Mouse (Mus musculus) lung, embryonic 16.5 days (tissue): ENCODE data around the gene Adgrd1. TPM values are rescaled to one million over a fixed set of nuclear protein-coding genes. Genes with fewer than 3 reads are reported as not detected.

Experiments
- ATAC-seq: fragments of 200-750 bp; cut with Nextera tagmentation; 2 replicates; pipeline ENCODE4 v1.8.0; 2017; ENCODE audit warnings: low read depth, mild to moderate bottlenecking, moderate library complexity
- H3K27ac ChIP-seq: fragments of 300-500 bp; sonication (generic); 2 replicates; pipeline ENCODE4 v1.5.1; 2014; ENCODE audit warnings: mild to moderate bottlenecking, control low read depth, low read length
- H3K27me3 ChIP-seq: fragments of 300-500 bp; sonication (generic); 2 replicates; pipeline ENCODE4 v1.6.1; 2014; ENCODE audit warnings: low read depth, low read length, mixed read lengths; ENCODE audit not compliant: control insufficient read depth, insufficient read depth
- H3K36me3 ChIP-seq: fragments of 300-500 bp; sonication (generic); 2 replicates; pipeline ENCODE4 v1.6.1; 2014; ENCODE audit warnings: low read length; ENCODE audit not compliant: control insufficient read depth, insufficient read depth
- H3K4me1 ChIP-seq: fragments of 300-500 bp; sonication (generic); replicated peaks from 2 replicates; pipeline ENCODE4 v1.6.1; 2014; ENCODE audit warnings: low read length, mixed read lengths; ENCODE audit not compliant: control insufficient read depth, insufficient read depth
- H3K4me2 ChIP-seq: fragments of 300-500 bp; sonication (generic); 2 replicates; pipeline ENCODE4 v1.6.1; 2014; ENCODE audit warnings: low read depth, low read length, control low read depth
- H3K4me3 ChIP-seq: fragments of 300-500 bp; sonication (generic); 2 replicates; pipeline ENCODE4 v1.5.1; 2014; ENCODE audit warnings: mild to moderate bottlenecking, low read length, control low read depth
- H3K9ac ChIP-seq: fragments of 300-500 bp; sonication (generic); 2 replicates; pipeline ENCODE4 v1.6.1; 2014; ENCODE audit warnings: low read length, control low read depth
- H3K9me3 ChIP-seq: fragments of 300-500 bp; sonication (generic); 2 replicates; pipeline ENCODE4 v1.6.1; 2016; ENCODE audit warnings: low read length; ENCODE audit not compliant: control insufficient read depth
- WGBS: fragments of 180-500 bp; shearing (Covaris S2); extraction: QIAGEN DNeasy Blood & Tissue Kit; methylation state at CpG from one replicate; pipeline ENCODE4 v1.1.7; 2014; 5-methylcytosine and 5-hydroxymethylcytosine counted together
- polyA plus RNA-seq: library from polyadenylated mRNA; unstranded; fragments of >200 nt; fragmentation: Nextera tagmentation; extraction: Ambion mirVana; gene quantifications from 2 replicates; pipeline ENCODE4 v1.2.1, GENCODE M21; 2015

The Adgrd1 gene
- polyA plus RNA-seq: 1.7 and 1.8 TPM in 2 replicates

DNA sequence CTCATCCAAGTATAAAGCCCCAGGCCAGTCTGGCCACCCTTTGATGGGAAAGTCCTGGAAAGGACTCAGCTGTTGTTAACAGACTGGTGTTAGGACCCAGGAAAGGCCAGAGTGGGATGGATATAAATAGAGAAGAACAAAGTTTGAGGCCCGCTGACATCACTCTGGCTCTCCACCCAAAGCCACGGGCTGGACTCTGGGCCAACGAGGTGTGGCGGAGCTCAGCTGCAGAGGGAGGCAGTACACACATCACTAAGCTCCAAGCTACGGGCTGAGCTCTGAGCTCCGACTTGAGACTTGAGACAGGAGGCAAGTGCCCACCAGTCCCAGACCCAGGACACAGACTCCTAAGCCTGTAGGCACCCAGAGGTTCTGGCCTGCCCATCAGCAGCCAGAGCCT, at the start of gene Adgrd1:
Gene Adgrd1 (plus strand): TSS at position 240 of the 400 bp plus-strand sequence.
- Histone ChIP-seq H3K9ac (no peak within 1 kb of the TSS), H3K9me3 (no peaks in the 10 kb centered on the region), H3K27ac (no peak within 1 kb of the TSS), H3K4me1 (peaks cover 8% of the 10 kb centered on the region; the same call in 1 of the 2 replicates), H3K4me2 (no peak within 1 kb of the TSS), H3K4me3 (no peak within 1 kb of the TSS), H3K36me3 (no peaks in the 10 kb centered on the region), H3K27me3 (no peaks in the 10 kb centered on the region)
- no peak for ATAC-seq
- WGBS: 25% methylated on average over 6 of the region's 6 CpGs

DNA sequence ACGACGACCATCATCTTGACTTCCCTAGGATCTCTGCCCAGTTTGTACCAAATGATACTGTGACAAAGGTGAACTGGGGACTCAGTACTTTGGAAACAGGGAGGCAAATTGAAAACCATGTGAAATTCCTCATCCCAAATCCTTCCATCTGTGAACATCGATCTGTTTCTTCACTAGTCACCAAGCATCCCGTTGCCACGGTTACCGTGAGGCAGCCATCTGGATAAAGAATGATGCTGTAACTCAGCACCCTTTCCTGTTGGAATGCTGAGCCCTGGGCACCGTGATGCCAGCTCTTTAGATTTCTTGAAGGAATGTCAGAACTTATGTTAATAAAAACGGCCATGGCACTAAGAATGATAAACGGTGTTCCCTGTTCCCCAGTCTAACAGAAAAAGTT, 47.2 kb upstream of the Adgrd1 start:
- ATAC-seq: no peak
- no peak overlapping the region for H3K9ac ChIP-seq
- WGBS: 76% methylated on average over 9 of the region's 9 CpGs

DNA sequence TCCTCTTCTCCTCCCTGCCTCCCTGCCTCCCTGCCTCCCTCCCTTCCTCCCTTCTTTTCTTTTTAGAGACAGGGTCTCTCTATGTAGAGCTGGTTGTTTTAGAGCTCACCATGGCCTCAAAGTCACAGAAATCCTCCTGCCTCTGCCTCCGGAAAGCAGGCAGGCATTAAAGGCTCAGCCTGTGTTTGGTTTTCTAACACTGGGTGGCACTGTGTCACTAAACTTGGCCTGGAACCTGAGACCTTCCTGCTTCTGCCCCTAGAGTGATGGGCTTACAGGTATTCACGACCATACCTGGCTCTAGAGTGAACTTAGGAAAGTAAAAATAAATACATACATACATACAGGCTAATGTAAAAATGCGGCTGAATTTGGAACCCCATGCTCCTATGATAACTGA, 44.6 kb upstream of the Adgrd1 start:
- Histone ChIP-seq H3K9ac (no peak overlapping the region), H3K9me3 (no peaks in the 10 kb centered on the region), H3K4me2 (no peak overlapping the region), H3K36me3 (no peaks in the 10 kb centered on the region), H3K4me1 (no peaks in the 10 kb centered on the region), H3K27me3 (no peaks in the 10 kb centered on the region), H3K27ac (no peak overlapping the region), H3K4me3 (no peak overlapping the region)
- ATAC-seq: no peak
- 79% methylated on average over 3 of the region's 3 CpGs for WGBS

More for the DNA sequence above, 47.2 kb upstream of the Adgrd1 start:
- Histone ChIP-seq H3K4me1 (no peaks in the 10 kb centered on the region), H3K9me3 (no peaks in the 10 kb centered on the region), H3K36me3 (no peaks in the 10 kb centered on the region), H3K4me3 (no peak overlapping the region), H3K27me3 (no peaks in the 10 kb centered on the region), H3K27ac (no peak overlapping the region), H3K4me2 (no peak overlapping the region)

DNA sequence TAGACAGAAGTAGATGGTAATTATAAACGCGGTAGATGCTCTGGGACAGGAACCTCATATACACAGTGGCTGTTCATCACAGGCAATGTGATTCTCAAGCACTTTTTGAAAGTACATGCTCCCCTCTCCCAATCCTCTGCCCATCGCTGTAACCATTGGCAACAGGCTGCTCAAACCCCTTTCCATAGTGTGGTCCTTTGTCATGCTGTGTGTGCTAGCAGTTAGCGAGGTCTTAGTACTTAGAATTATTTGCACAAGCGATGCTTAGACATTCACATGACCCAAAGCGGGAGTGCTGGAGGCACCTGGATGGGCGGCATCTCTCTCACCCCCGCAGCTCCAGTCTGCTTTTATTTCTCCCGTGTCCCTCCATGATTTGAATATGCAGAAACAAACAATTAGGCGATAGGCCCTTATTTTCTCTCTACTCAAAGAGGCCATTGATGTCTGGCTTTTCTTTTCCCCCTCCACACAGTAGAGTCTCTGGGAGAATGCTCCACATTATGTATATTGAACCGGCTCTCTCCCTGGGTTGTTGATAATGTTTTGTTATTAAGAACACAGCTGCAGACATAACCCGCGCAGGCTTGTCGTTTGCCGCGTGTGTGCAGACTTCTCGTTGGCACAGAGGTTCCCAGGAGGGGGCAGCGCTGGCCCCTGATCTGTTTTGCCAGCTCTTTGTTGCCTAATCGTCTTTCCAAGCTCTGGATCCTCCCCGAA, 43.8 kb upstream of the Adgrd1 start:
- Histone ChIP-seq H3K27me3 (no peaks in the 10 kb centered on the region), H3K4me2 (no peak overlapping the region), H3K9me3 (no peaks in the 10 kb centered on the region), H3K4me3 (no peak overlapping the region), H3K4me1 (no peaks in the 10 kb centered on the region), H3K36me3 (no peaks in the 10 kb centered on the region), H3K9ac (no peak overlapping the region), H3K27ac (no peak overlapping the region)
- ATAC-seq: no peak
- WGBS: 30% methylated on average over 20 of the region's 20 CpGs

DNA sequence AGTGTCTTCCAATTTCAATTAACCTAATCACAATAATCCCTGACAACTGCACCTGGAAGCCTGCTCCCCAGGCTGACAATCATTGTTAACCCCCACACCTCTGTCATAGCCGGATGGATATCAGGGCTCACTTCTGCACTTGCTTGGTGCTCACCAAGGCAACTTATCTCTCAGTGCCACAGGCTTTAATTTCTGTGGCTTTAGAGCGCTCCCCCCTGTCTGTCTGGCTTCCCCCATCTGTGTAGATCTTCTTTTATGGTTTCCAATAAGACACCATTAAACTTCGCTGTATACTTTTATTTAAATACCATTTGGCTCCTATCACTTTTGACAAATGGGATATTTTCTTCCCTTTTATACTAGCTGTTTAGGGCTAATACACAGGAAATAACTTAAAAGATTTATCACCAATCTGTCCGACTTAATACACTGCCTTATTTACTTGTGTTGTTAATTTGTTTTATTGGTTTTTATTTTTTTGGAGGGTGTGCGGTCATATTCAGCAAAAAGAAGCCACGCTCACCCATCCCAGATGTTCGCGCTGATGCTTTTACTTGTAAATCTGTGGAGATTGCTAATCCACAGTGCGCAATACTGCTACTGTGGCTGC, 41.8 kb upstream of the Adgrd1 start:
- H3K4me3 ChIP-seq: no peak overlapping the region
- WGBS: 80% methylated on average over 9 of the region's 9 CpGs
- H3K9ac ChIP-seq: no peak overlapping the region
- no peak overlapping the region for H3K27ac ChIP-seq
- no peaks in the 10 kb centered on the region for H3K4me1 ChIP-seq
- H3K36me3 ChIP-seq: no peaks in the 10 kb centered on the region
- H3K4me2 ChIP-seq: no peak overlapping the region
- no peak for ATAC-seq
- no peaks in the 10 kb centered on the region for H3K27me3 ChIP-seq
- H3K9me3 ChIP-seq: no peaks in the 10 kb centered on the region

DNA sequence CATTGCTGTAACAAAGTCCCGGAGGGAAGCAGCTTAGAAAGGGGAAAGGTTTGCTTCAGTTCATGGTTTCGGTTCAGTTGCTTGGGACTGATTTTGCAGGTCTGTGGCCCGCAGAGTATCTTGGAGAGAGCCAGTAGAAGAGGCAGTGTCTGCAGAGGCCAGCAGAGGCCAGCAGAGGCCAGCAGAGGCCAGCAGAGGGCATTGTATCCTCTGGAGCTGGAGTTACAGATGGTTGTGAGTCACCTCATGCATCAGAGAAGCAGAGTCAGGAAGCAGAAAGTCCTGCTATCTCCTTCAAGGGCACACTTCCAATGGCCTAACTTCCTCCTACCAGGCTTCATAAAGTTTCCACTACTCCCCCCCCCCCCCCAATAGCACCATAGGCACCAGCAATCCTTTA, 37.4 kb upstream of the Adgrd1 start:
- no peaks in the 10 kb centered on the region for H3K9me3 ChIP-seq
- no peaks in the 10 kb centered on the region for H3K36me3 ChIP-seq
- peaks cover 5% of the 10 kb centered on the region for H3K27me3 ChIP-seq
- H3K27ac ChIP-seq: no peak overlapping the region
- H3K4me1 ChIP-seq: no peaks in the 10 kb centered on the region
- ATAC-seq: no peak
- 82% methylated on average over 3 of the region's 3 CpGs for WGBS
- no peak overlapping the region for H3K4me3 ChIP-seq
- H3K9ac ChIP-seq: no peak overlapping the region
- H3K4me2 ChIP-seq: no peak overlapping the region

DNA sequence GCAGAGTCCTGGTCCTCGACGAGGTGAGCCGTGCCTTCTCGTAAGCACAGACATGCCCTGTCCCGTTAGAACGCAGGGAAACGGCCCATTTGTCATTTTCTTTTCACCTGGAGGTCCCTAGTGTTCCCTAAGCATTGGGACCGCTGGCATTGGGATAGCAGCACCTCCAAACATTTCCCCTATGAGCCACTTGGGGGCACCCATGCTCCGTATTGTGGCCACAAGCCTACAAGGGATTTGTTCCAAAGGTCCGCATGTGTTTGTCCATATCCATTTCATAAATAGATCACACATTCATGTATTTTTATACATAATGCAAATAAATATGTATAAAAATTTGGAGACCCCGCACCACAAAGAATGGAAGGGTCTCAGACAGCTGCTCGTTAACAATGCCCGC, 35.0 kb upstream of the Adgrd1 start:
- peaks cover 5% of the 10 kb centered on the region for H3K27me3 ChIP-seq
- no peaks in the 10 kb centered on the region; the same call in 1 of the 2 replicates for H3K4me1 ChIP-seq
- no peaks in the 10 kb centered on the region for H3K36me3 ChIP-seq
- no peak overlapping the region for H3K4me2 ChIP-seq
- no peaks in the 10 kb centered on the region for H3K9me3 ChIP-seq
- H3K27ac ChIP-seq: no peak overlapping the region
- no peak for ATAC-seq
- no peak overlapping the region for H3K4me3 ChIP-seq
- H3K9ac ChIP-seq: no peak overlapping the region
- WGBS: 20% methylated on average over 13 of the region's 13 CpGs

DNA sequence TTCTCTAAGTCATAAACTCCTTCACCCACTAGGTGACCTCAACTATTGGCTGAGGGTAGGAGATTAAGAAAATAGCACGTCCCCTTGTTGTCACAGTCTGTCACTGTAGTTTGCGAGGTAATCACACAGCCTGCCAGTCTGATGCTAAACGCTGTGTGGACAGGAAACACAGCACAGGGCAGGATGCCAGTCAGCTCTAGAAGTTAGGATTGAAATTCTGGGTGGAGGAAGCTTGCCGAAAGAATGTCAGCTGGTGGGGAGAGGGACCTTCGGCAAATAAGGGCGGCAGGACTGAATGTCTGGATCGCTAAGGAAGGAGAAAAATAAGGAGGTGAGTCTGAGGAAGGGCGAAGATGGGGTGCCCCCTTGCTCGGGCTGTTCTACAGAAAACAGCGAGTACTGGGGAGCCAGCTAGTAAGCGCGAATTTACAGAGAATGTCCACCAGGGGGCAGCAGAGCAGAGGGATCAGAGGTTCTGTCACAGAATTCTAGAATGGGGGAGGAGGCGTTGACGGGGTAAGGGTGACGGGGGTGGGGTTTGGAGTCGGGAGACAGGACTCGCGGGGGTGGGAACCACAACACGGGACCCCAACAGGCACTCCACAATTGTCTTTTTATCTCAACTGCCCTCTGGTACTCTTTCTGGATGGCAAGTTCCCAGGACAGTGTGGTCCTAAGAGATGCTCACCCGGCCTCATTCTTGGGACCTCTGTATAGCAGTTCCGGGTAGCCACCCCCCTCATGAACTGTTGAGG, 33.3 kb upstream of the Adgrd1 start:
- WGBS: 5% methylated on average over 19 of the region's 21 CpGs
- peaks cover 5% of the 10 kb centered on the region for H3K27me3 ChIP-seq
- H3K9me3 ChIP-seq: no peaks in the 10 kb centered on the region
- peaks cover 3% of the 10 kb centered on the region; the same call in 1 of the 2 replicates for H3K4me1 ChIP-seq
- no peak overlapping the region for H3K9ac ChIP-seq
- no peaks in the 10 kb centered on the region for H3K36me3 ChIP-seq
- peak; percentile 38; the same call in 1 of the 2 replicates for ATAC-seq
- H3K4me2 ChIP-seq: peak overlapping the region; percentile 26
- no peak overlapping the region for H3K27ac ChIP-seq
- H3K4me3 ChIP-seq: no peak overlapping the region

DNA sequence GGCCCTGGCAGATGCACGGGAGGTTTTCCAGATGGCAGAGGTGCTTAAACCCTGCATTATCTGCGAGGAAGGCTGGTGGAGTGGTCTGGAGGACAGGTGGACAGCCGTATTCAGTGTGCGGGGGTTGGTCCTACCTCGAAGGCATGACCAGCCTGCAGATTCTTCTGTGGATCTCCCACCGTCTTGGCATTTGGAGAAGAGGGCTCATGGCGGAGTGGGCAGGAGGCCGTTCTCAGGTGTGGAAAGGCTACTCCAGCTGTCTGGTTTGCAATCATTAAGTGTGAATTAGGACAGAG, 32.8 kb upstream of the Adgrd1 start:
- Histone ChIP-seq H3K27me3 (peaks cover 5% of the 10 kb centered on the region), H3K9ac (no peak overlapping the region), H3K27ac (no peak overlapping the region), H3K4me3 (no peak overlapping the region), H3K9me3 (no peaks in the 10 kb centered on the region), H3K4me2 (peak overlapping the region; percentile 26; the same call in 1 of the 2 replicates), H3K36me3 (no peaks in the 10 kb centered on the region), H3K4me1 (peaks cover 3% of the 10 kb centered on the region; the same call in 1 of the 2 replicates)
- 35% methylated on average over 8 of the region's 8 CpGs for WGBS
- ATAC-seq: no peak
